Mouse (Mus musculus) gastrocnemius, postnatal 25 days (tissue): Measurements from ENCODE around the gene Hck. TPM values are rescaled to one million over a fixed set of nuclear protein-coding genes. Genes with fewer than 3 reads are reported as not detected.
A peak's percentile ranks its signal among the peaks of the same experiment; 100 is the strongest.

ENCODE experiments used
- DNase-seq: peaks from one replicate; pipeline ENCODE4 v3.0.0; 2022
- total RNA-seq, 2 experiments: library from RNA; stranded (reverse); gene quantifications; 1 replicate in 1 of 2; 2 replicates in 1 of 2; pipeline ENCODE4 v1.2.3; 2021

Hck gene
- total RNA-seq, 2 experiments from 2014 or later: 0.21 to 0.26 TPM

- no peak for DNase-seq
These were observed 42.8 kb downstream of the Hck start for GRCm38 (mm10) chr2:153151026-153151425.

GRCm38 (mm10) chr2:153151926-153152665 lies 43.8 kb downstream of the Hck start:
- DNase-seq: no peak

DNA sequence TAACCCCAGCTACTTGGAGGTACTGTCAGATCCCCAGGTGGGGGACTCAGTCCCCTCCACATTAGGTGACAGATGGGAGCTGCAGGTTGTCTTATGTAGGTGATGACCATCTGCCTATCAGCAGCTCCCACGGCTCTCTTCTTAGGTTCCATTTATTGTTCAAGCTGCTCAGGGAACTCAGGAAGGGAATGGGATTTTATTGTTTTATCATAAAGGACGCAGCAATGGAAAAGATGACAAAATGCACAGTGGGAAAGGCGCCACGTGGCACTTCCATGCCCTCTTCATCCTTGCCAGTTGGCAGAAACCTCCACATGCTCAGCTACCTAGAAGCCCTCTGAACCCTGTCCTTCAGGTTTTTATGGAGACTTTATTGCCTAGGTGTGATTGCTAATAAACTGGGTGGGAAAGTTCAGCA lies 44.8 kb downstream of the Hck start:
- no peak for DNase-seq

DNA sequence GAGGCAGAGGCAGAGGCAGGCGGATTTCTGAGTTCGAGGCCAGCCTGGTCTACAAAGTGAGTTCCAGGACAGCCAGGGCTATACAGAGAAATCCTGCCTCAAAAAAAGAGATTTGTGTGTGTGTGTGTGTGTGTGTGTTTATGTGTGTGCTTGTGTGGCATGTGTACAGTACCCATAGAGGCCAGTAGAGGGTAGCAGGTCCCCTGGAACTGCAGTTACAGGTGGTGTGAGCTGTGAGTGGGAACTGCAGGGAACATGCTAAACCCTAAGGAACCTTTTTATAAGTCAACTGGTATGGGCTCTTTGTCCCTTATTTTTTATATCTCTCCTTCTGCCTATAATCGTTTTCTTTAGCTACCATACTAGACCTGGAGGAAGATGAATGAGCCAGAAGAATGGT lies 49.0 kb downstream of the Hck start:
- no peak for DNase-seq

- no peak for DNase-seq
These were observed 51.9 kb downstream of the Hck start for GRCm38 (mm10) chr2:153160133-153160532.

- DNase-seq: peak; percentile 82
These were observed 52.8 kb downstream of the Hck start, which contains the start of gene Tm9sf4 for GRCm38 (mm10) chr2:153160844-153161683. Gene Tm9sf4 (plus strand): TSS chr2:153161303.

GRCm38 (mm10) chr2:153161684-153162080 lies 53.4 kb downstream of the Hck start:
- DNase-seq: no peak

GRCm38 (mm10) chr2:153167136-153167535 lies 58.9 kb downstream of the Hck start:
- DNase-seq: no peak

- DNase-seq: no peak
These were observed 60.0 kb downstream of the Hck start for GRCm38 (mm10) chr2:153168134-153168820.

GRCm38 (mm10) chr2:153170490-153171224 lies 62.4 kb downstream of the Hck start:
- DNase-seq: no peak

DNA sequence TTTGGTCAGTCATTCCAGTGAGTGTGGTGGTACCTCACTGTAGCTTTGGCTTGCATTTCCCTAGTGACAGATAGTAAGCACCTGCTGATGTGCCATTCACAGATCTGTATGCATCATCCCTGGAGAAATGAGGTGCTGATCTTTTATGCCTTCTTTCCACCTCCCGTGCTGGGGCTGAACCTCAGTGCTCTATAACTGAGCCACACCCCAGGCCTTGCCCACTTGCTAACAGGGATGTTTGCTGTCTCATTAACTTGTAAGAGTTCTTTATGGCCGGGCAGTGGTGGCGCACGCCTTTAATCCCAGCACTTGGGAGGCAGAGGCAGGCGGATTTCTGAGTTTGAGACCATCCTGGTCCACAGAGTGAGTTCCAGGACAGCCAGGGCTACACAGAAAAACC lies 63.7 kb downstream of the Hck start:
- no peak for DNase-seq

GRCm38 (mm10) chr2:153175995-153176570 lies 67.8 kb downstream of the Hck start:
- no peak for DNase-seq

GRCm38 (mm10) chr2:153177188-153177587 lies 68.9 kb downstream of the Hck start:
- DNase-seq: no peak

DNA sequence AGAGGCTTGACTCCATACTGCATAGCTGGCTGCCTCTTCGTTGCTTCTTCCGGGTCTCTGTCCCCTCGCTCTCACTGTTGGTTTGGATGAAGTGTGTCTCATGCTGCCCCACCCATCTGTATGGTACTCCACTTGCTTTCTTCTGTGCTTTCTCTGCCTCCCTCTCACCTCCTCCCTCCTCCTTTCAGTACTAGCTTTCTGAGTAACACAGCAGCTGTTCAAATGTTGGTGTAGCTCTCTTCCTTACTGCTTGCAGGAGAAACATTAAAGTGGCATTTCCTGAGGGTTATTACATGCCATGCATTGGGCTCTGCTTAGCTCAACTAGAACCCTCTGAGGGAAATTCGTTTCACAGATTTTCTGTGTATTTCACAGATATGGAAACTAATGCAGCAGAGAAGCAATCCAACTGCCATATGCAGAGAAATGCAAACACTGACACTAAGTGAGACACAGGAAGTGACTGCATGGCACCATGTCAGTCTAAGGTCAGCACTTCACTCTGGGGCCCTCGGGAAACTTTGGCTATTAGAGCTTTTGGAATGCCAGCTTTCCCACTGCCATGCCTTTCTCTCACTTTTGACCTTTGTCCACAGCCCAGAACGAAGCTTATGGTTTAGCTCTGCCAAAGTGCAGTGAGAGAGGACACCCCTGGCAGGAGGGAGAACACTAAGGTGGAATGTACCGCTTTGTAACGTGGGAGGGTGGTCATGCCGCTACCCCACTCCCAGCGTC lies 71.0 kb downstream of the Hck start:
- no peak for DNase-seq

GRCm38 (mm10) chr2:153179961-153180360 lies 71.7 kb downstream of the Hck start:
- DNase-seq: no peak

DNA sequence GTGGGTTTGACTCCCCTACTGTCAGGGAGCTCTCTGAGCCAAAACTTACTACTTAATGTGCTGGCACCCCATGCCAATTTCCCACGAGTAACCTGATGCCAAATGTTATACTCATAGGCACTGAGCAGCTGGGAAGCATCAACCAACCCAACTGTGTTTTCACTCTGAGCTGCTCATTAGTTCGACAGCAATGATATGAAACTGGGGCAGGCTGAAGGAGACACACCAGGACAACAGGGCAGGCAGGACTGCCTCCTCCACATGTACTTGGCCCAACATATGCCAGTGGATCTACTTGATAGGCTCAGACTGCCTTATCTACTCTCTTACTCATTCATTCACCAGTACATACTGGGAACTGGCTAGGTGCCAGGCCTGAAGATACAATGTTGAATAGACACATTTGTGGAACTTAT lies 77.9 kb downstream of the Hck start:
- no peak for DNase-seq

- DNase-seq: no peak
These were observed 79.6 kb downstream of the Hck start for GRCm38 (mm10) chr2:153187848-153188247.

DNA sequence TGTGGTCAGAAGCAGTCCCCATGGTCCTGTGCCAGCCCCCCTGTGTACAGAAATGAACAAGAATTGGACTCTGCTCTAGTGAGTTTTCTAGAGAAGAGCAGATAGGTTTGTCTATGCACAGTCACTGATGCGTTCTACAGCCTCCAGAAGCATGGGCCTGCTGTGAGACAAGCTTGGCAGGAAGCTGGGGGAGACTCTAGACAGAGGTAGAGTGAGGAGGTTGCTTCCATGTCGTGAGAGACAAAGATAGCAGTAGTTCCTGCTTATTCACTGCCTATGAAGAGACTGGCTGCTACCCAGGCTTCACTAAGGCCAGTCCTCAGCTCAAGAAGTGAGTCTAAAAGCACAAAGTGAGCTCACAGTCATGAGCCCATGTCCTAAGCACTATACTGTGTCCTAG lies 83.0 kb downstream of the Hck start:
- no peak for DNase-seq

GRCm38 (mm10) chr2:153194255-153194654 lies 86.0 kb downstream of the Hck start:
- DNase-seq: no peak

GRCm38 (mm10) chr2:153198485-153198884 lies 90.2 kb downstream of the Hck start:
- DNase-seq: no peak

GRCm38 (mm10) chr2:153199114-153199513 lies 90.8 kb downstream of the Hck start:
- DNase-seq: no peak
